Mouse (Mus musculus): Measurements from ENCODE around the gene Gm21854. TPM values are rescaled to one million over a fixed set of nuclear protein-coding genes. Genes with fewer than 3 reads are reported as not detected.
"Not testable (repeated sequence)": the region's sequence is repeated elsewhere in the genome, so short reads cannot be mapped to it uniquely, and the experiment has no call there.

Gm21854 gene
- not detected in 2 replicates for polyA plus RNA-seq (2012; ENCODE audit: insufficient read depth, low replicate concordance)

- not testable (repeated sequence) for H3K4me1 ChIP-seq; H3K4me3 ChIP-seq (replicated peaks); H3K27me3 ChIP-seq (replicated peaks); H3K36me3 ChIP-seq (replicated peaks; ENCODE audit: low read length); H3K9me3 ChIP-seq
These were observed at the start of gene Gm21854 for GRCm38 (mm10) chrY:5656686-5657085. Gm21854 (plus strand) TSS chrY:5656986.

Other genes starting within 250 kb of the Gm21854 start
- not detected in 2 replicates for gene Gm20914, start 69.0 kb downstream of the Gm21854 start, polyA plus RNA-seq (2012; ENCODE audit: insufficient read depth, low replicate concordance)
- not detected in 2 replicates for gene Gm28171, start 136.4 kb downstream of the Gm21854 start, polyA plus RNA-seq (2012; ENCODE audit: insufficient read depth, low replicate concordance)

Data from megakaryocyte, embryonic 14.5 days (primary cell).